In the genomic region with DNA sequence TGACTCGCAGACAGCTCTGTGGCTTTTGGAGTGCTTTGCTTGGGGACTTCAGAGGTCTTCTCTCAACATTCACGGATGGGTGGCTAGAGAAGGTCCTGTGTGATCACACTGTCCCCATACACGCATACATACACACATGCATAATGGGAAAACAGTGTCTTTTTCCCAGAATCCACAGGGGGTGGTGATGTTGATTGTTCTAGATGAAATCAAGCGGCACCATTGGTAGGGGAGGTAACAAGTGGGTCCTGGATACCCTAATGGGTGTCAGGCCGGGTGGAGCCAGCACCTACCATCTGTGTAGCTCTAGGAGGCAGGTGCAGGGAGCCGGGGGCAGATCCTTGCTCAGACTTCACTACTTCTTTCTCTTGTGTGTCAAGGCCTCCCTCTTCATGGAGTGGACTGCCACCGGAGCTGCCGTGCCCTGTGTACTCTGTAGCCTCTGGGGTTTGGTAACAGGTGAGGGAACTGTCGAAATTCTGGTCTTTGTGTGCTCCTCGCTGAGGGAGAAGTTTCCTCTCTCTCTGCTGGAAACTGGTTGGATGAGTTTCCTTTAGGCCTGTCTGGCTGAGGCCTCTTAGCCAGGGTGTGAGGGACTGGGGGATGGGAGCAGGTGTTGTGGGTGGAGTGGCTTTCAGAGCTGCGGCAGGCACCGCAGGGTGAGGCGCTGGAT, we compare ENCODE assay signal across 8 mouse cellular contexts. TPM values are rescaled to one million over a fixed set of nuclear protein-coding genes. Genes with fewer than 3 reads are reported as not detected.
DNase-seq lines count a peak whose midpoint lies in the region; ATAC-seq and TF ChIP-seq lines count a peak whose summit lies in the region.

No protein-coding gene starts in this region.

- no peak for TF ChIP-seq CTCF in cortical plate, adult 2 months (IDR thresholded peaks at IDR 0.05; ENCODE audit: extremely low read depth, insufficient read depth, low read length)
- no peak for TF ChIP-seq CTCF in lung, embryonic 14.5 days (IDR thresholded peaks at IDR 0.05; ENCODE audit: low read depth)

- 0 out of 2 replicates have a peak, but pooled peaks cover 2% of the 10 kb centered on the region for H3K36me3 ChIP-seq in ES-E14 (ENCODE audit: control insufficient read depth, insufficient read depth, low read length, poor library complexity, severe bottlenecking)
- no peaks in the 10 kb centered on the region for H3K36me3 ChIP-seq in hindbrain, embryonic 15.5 days
- no peaks in the 10 kb centered on the region for H3K36me3 ChIP-seq in lung, embryonic 14.5 days (ENCODE audit: insufficient read depth)
- H3K36me3 ChIP-seq in stomach, embryonic 16.5 days (ENCODE audit: control insufficient read depth, insufficient read depth, low read length) = no peaks in the 10 kb centered on the region

- peak; percentile 68 for DNase-seq in ES-E14 (ENCODE audit: low read depth, low spot score)
- peak; percentile 78 for DNase-seq in lung, embryonic 14.5 days
- DNase-seq in right cerebral cortex, postnatal 25 days = no peak
- DNase-seq in layer of hippocampus, adult 9-10 months (ENCODE audit: low spot score) = no peak
- DNase-seq in right cerebral cortex, postnatal 14 days = no peak

- in situ Hi-C loops in ES-E14 (cut with MboI; ENCODE audit: low sequenced_read_pairs in 2 of 2, unreplicated experiment in 2 of 2) = no loop called here

- H3K9me3 ChIP-seq in ES-E14 (ENCODE audit: control insufficient read depth, insufficient read depth, low read depth, low read length) = no peaks in the 10 kb centered on the region
- no peaks in the 10 kb centered on the region for H3K9me3 ChIP-seq in hindbrain, embryonic 15.5 days
- H3K9me3 ChIP-seq in lung, embryonic 14.5 days (ENCODE audit: low read depth, low read length) = no peaks in the 10 kb centered on the region
- H3K9me3 ChIP-seq in stomach, embryonic 16.5 days (replicated peaks; ENCODE audit: control insufficient read depth, low read length) = no peaks in the 10 kb centered on the region

- 28% methylated on average over 13 of the region's 13 CpGs for WGBS in hindbrain, embryonic 15.5 days
- 26% methylated on average over 13 of the region's 13 CpGs for WGBS in lung, embryonic 14.5 days
- 33% methylated on average over 13 of the region's 13 CpGs for WGBS in stomach, embryonic 16.5 days

- H3K27me3 ChIP-seq in hindbrain, embryonic 15.5 days = peaks cover 12% of the 10 kb centered on the region
- H3K27me3 ChIP-seq in lung, embryonic 14.5 days (ENCODE audit: insufficient read depth, low read length) = peaks cover 4% of the 10 kb centered on the region; the same call in 1 of the 2 replicates
- no peaks in the 10 kb centered on the region for H3K27me3 ChIP-seq in stomach, embryonic 16.5 days (ENCODE audit: control insufficient read depth, insufficient read depth, low read length)

- H3K4me1 ChIP-seq in ES-E14 (ENCODE audit: control insufficient read depth in 2 of 2, insufficient read depth in 2 of 2, low read length in 2 of 2, poor library complexity in 1 of 2) = peaks cover 8 to 32% of the 10 kb centered on the region in 2 experiments
- H3K4me1 ChIP-seq in cortical plate, adult 2 months (ENCODE audit: control insufficient read depth, insufficient read depth, low read length) = 0 out of 2 replicates have a peak, but pooled peaks cover 4% of the 10 kb centered on the region
- H3K4me1 ChIP-seq in hindbrain, embryonic 15.5 days (replicated peaks) = peaks cover 24% of the 10 kb centered on the region
- peaks cover 45% of the 10 kb centered on the region for H3K4me1 ChIP-seq in lung, embryonic 14.5 days (ENCODE audit: insufficient read depth)
- peaks cover 68% of the 10 kb centered on the region for H3K4me1 ChIP-seq in stomach, embryonic 16.5 days (ENCODE audit: control insufficient read depth, insufficient read depth, low read length)

- H3K9ac ChIP-seq in ES-E14 (ENCODE audit: insufficient read depth, low read depth, low read length, poor library complexity, severe bottlenecking) = peak overlapping the region; percentile 27; the same call in 1 of the 2 replicates
- no peak overlapping the region for H3K9ac ChIP-seq in hindbrain, embryonic 15.5 days
- H3K9ac ChIP-seq in lung, embryonic 14.5 days = peak overlapping the region; percentile 45
- H3K9ac ChIP-seq in stomach, embryonic 16.5 days (ENCODE audit: low read length) = peak overlapping the region; percentile 37

- H3K27ac ChIP-seq in ES-E14 (ENCODE audit: insufficient read depth, low read depth, low read length, poor library complexity, severe bottlenecking) = peak overlapping the region; percentile 79
- H3K27ac ChIP-seq in cortical plate, adult 2 months (ENCODE audit: insufficient read depth, low read length) = peak overlapping the region; percentile 32
- no peak overlapping the region for H3K27ac ChIP-seq in hindbrain, embryonic 15.5 days (replicated peaks)
- H3K27ac ChIP-seq in lung, embryonic 14.5 days (ENCODE audit: low read depth) = peak overlapping the region; percentile 94
- H3K27ac ChIP-seq in stomach, embryonic 16.5 days (ENCODE audit: low read length) = peak overlapping the region; percentile 96

- no peak for TF ChIP-seq POLR2A in cortical plate, adult 2 months (IDR thresholded peaks at IDR 0.05; ENCODE audit: extremely low read depth, insufficient read depth, low read length)

- H3K4me2 ChIP-seq in hindbrain, embryonic 15.5 days = peak overlapping the region; percentile 51
- peak overlapping the region; percentile 58 for H3K4me2 ChIP-seq in lung, embryonic 14.5 days
- H3K4me2 ChIP-seq in stomach, embryonic 16.5 days (ENCODE audit: low read depth, low read length) = peak overlapping the region; percentile 52

- no peak for ATAC-seq in hindbrain, embryonic 15.5 days (ENCODE audit: low FRiP score, low read depth)
- ATAC-seq in lung, embryonic 14.5 days (ENCODE audit: insufficient read depth) = peak; percentile 74
- peak; percentile 79 for ATAC-seq in stomach, embryonic 16.5 days (ENCODE audit: insufficient read depth, low FRiP score)

- H3K4me3 ChIP-seq in ES-E14 (ENCODE audit: insufficient read depth in 1 of 2, low read depth in 1 of 2, low read length in 2 of 2, poor library complexity in 1 of 2, severe bottlenecking in 1 of 2) = peak overlapping the region; percentile 14 to 47; a peak in 3 of 4 replicates
- peak overlapping the region; percentile 30; the same call in 1 of the 2 replicates for H3K4me3 ChIP-seq in cortical plate, adult 2 months (ENCODE audit: insufficient read depth, low read length)
- no peak overlapping the region; the same call in 1 of the 2 replicates for H3K4me3 ChIP-seq in hindbrain, embryonic 15.5 days
- H3K4me3 ChIP-seq in lung, embryonic 14.5 days (ENCODE audit: low read depth, low read length) = peak overlapping the region; percentile 18; the same call in 1 of the 2 replicates
- peak overlapping the region; percentile 25 for H3K4me3 ChIP-seq in stomach, embryonic 16.5 days (replicated peaks; ENCODE audit: low read length)

TF ChIP-seq in ES-E14, 5 proteins besides CTCF, POLR2A, EP300 and RAD21:
- TF ChIP-seq ZC3H11A (IDR thresholded peaks at IDR 0.05; ENCODE audit: borderline replicate concordance, low read depth, low read length) = no peak
- peak; percentile 42; the same call in 1 of the 2 replicates for TF ChIP-seq CHD2 (IDR thresholded peaks at IDR 0.05; ENCODE audit: low read depth, low read length)

RNA-seq across cellular contexts. Expression of a gene that starts 16.9 kb away (rescaled TPM):
- total RNA-seq in ES-E14 (2012; rRNA removed) = 10.9 and 12.1 TPM in 2 replicates
- 16.0 and 19.0 TPM in 2 replicates for polyA plus RNA-seq in cortical plate, adult 2 months (2012; rRNA removed)
- polyA plus RNA-seq in hindbrain, embryonic 15.5 days (2015; fragmentation: Nextera tagmentation; extraction: Ambion mirVana) = 2.1 and 2.3 TPM in 2 replicates
- 9.0 and 9.7 TPM in 2 replicates for polyA plus RNA-seq in lung, embryonic 14.5 days (2014; fragmentation: Nextera tagmentation; extraction: Ambion mirVana)
- 10.2 and 11.6 TPM in 2 replicates for polyA plus RNA-seq in stomach, embryonic 16.5 days (2015; fragmentation: Nextera tagmentation; extraction: Ambion mirVana)

Comparison
In these comparisons a context has a peak if more than half of its experiments do, and no peak if none do; other contexts are left out.
1. DNase-seq: peak in ES-E14 (single experiment) and lung, embryonic 14.5 days (single experiment); none in right cerebral cortex, postnatal 25 days (single experiment), layer of hippocampus, adult 9-10 months (single experiment) and right cerebral cortex, postnatal 14 days (single experiment).
2. Peak in every context shown above with its lines, with median percentiles within 50 percentile points of each other: H3K4me2 ChIP-seq.